Mouse (Mus musculus) yolk sac, embryonic 10.5 days (tissue): ENCODE measurements at regions not wholly inside any gene's neighbourhood (a gene's known extent, or its start where the extent isn't known, plus 50 kb on each side); places are given as distances from the start of the nearest gene placed in this dataset.

Experiments used
- DNase-seq: peaks from one replicate; pipeline ENCODE4 v3.0.0-alpha.2; 2017; ENCODE audit warnings: low spot score

- DNase-seq, result no peak
Measured at GRCm38 (mm10) chr15:33759496-33759895, 598.2 kb downstream of the 9430069I07Rik start.

DNA sequence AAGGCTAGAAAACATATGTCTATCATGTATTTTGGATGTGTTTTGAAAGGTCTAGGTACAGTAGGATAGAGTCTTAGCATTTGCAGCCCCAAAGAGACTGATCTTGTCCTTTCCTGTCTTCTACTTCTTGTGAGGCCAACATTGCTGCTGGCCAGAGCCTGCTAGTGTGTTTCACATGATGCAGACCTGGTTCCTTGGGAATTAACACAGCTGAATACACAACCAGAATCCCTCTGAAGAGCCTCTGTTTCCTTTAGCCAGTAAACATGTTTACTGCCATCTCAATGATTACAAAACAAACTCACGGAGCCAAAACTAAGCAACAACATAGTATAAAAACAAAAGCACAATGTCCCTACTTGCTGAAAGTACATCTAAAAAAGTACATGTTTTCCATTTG is 598.9 kb downstream of the 9430069I07Rik start:
- DNase-seq, result no peak
